Mouse (Mus musculus) brain, embryonic 14.5 days (tissue): Measurements from ENCODE around the gene Srprb.

Source experiments
- CTCF ChIP-seq: fragments of 200-500 bp; IDR thresholded peaks from 2 replicates; pipeline ENCODE4 v1.5.1; 2012; ENCODE audit warnings: inconsistent platforms, mild to moderate bottlenecking, moderate library complexity, borderline replicate concordance; ENCODE audit not compliant: insufficient read depth, insufficient read length; ENCODE audit errors: extremely low read depth
- POLR2A ChIP-seq: fragments of 200-500 bp; IDR thresholded peaks from 2 replicates; pipeline ENCODE4 v1.6.1; 2012; ENCODE audit warnings: mild to moderate bottlenecking, inconsistent platforms, borderline replicate concordance; ENCODE audit not compliant: poor library complexity, insufficient read depth, insufficient read length, severe bottlenecking; ENCODE audit errors: extremely low read depth

- TF ChIP-seq CTCF (no peak), POLR2A (no peak)
Measured at GRCm38 (mm10) chr9:103213631-103214030, 11.7 kb upstream of the Srprb start.
